Mouse (Mus musculus): ENCODE data around the gene Dnaaf2. TPM values are rescaled to one million over a fixed set of nuclear protein-coding genes. Genes with fewer than 3 reads are reported as not detected.
"Not testable (repeated sequence)": the region's sequence is repeated elsewhere in the genome, so short reads cannot be mapped to it uniquely, and the experiment has no call there.

Dnaaf2 gene
- total RNA-seq, 2 experiments from 2014 or later, result 2.5 to 2.6 TPM

- DNase-seq (ENCODE audit: low spot score in 2 of 2), result not testable (repeated sequence)
Observed at GRCm38 (mm10) chr12:69166861-69167581, 31.2 kb downstream of the Dnaaf2 start.

GRCm38 (mm10) chr12:69164904-69165303, 33.3 kb downstream of the Dnaaf2 start:
- no peak for DNase-seq (ENCODE audit: low spot score in 2 of 2)

- DNase-seq (ENCODE audit: low spot score in 2 of 2), result not testable (repeated sequence)
Observed at GRCm38 (mm10) chr12:69163586-69163985, 34.6 kb downstream of the Dnaaf2 start.

DNA sequence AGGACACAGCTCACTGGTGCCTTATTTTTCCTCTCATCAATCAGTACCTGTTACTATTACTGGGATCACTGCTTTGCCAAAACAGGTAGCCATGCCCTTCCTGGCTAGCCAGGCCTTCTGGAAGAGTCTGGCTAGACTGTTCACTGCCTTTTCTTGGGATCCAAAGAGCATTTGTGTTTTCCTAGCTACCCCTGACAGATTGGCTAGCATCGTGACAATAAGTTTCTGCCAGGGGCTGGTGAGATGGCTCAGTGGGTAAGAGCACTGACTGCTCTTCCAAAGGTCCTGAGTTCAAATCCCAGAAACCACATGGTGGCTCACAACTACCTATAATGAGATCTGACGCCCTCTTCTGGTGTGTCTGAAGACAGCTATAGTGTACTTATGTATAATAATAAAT, 37.6 kb downstream of the Dnaaf2 start:
- DNase-seq (ENCODE audit: low spot score in 2 of 2), result not testable (repeated sequence)

DNA sequence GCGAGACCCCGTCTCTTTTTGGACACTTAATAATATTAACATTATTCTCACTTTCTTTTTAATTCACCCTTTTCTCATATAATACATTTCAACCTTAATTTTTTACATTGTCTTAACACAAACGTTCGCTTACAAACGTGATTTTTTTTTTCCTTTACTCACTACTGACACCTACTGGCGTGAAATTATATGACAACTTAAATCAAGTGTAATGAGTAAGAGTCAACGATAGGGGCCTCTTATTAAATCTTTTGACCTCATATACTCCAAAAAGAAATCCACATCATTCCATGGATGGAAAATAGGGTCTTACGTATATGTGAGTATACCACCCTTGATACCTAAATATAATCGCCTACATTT, 38.7 kb downstream of the Dnaaf2 start:
- no peak for DNase-seq (ENCODE audit: low spot score in 2 of 2)

- peak; percentile 96 to 97 for DNase-seq (ENCODE audit: low spot score in 2 of 2)
Observed at GRCm38 (mm10) chr12:69158765-69159577, 39.3 kb downstream of the Dnaaf2 start, which contains the start of gene Rps29. Rps29 (minus strand) TSS chr12:69159186.

GRCm38 (mm10) chr12:69158366-69158764, 39.9 kb downstream of the Dnaaf2 start:
- no peak for DNase-seq (ENCODE audit: low spot score in 2 of 2)

DNA sequence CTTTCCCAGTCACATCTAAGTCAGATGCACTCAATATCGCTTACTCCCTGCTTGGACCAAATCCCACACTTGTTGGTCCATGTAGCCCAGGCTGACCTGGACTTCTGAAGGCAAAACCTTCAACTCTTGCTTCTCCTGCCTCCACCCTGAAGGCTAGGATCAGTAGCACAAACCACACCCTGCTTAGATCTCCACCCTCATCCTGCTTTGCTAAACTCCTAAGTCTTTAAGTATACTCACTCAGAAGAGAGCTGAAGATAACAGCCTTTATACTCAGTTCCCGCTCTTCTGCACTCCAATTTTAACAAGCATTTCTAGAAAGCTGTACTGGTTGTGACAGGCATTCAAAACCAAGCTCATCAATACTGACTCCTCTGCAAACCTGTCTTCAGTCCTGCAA, 41.1 kb downstream of the Dnaaf2 start:
- no peak for DNase-seq (ENCODE audit: low spot score in 2 of 2)

GRCm38 (mm10) chr12:69156436-69156835, 41.8 kb downstream of the Dnaaf2 start:
- DNase-seq (ENCODE audit: low spot score in 2 of 2), result no peak

DNA sequence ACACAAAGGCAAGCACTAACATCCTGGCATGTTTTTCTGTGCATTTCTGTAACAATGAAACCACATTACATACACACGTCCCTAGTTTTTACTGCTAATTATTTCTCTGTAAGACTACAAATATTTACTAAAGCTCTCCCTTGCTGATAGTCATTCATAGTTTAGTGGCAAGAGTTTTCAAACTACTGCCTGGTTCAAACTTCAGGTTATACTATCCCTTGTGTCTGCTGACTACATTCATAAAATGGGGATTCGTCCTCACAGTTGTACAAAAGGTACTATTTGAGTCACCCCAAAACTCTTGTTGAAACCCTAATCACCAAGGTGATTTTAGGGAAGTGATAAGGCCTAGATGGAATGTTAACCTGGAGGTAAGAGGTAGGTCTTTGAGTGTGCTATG, 42.3 kb downstream of the Dnaaf2 start:
- DNase-seq (ENCODE audit: low spot score in 2 of 2), result no peak

- no peak for DNase-seq (ENCODE audit: low spot score in 2 of 2)
Observed at GRCm38 (mm10) chr12:69150049-69150448, 48.2 kb downstream of the Dnaaf2 start.

- no peak for DNase-seq (ENCODE audit: low spot score in 2 of 2)
Observed at GRCm38 (mm10) chr12:69147166-69147735, 51.0 kb downstream of the Dnaaf2 start.

DNA sequence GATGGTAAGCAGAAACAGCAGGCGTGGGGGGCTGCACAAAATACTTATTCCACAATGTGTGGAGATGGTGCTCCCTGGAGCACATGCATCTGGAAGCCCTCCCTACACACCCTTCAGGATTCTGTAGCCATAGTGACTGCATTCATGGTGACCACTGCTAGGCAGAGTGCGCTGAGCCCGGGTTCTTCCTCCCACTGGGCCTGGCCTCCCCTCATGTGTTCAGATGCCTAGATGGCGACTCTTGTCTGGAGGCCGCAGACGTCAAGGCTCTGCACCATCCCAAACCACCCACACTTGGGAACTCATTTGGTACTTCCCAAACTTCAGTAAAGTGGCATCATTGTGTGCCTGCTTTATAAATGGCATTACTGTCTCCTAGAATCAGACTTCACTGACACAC, 54.8 kb downstream of the Dnaaf2 start:
- DNase-seq (ENCODE audit: low spot score in 2 of 2), result no peak

DNA sequence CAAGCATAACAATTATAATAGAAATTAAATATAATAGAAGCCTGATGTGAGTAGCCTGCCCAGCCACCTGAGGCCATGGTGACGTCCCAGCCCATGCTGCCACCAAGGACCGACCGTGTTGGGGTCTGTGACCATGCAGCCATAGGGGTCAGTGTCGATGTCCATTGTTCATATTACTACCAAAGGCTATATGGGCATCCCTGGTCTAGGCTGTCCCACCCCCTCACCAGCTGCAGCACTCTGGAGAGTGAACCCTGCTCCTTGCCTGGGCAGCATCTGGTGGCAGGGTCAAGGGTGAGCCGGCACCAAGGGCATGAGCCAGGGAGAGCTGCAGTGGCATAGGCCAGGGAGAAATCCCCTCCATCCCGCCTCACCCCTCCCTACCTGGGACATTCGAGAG, 58.4 kb downstream of the Dnaaf2 start:
- no peak for DNase-seq (ENCODE audit: low spot score in 2 of 2)

DNA sequence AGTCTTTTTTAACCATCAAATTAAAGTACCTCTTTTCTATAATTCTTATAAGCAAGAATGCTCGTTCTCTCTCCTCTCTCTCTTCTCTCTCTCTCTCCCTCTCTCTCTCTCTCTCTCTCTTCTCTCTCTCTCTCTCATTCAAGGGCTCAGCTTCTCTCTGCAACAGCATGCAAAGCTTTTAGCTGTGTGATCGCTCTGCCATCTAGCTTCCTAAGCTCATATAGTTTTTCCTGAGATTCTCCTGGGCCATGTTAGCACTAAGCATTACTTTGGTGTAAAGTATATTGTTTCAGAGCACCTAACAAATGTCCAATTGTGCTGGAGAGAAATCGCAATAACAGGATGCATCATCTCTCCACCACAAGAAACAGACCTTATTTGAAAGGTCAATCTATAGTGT, 59.0 kb downstream of the Dnaaf2 start:
- no peak for DNase-seq (ENCODE audit: low spot score in 2 of 2)

Small RNA genes lying within 50 kb of the gene (microRNA-seq; reads per million reads assigned to microRNA genes)
- gene Gm47287, result 0 reads per million in 2 experiments
- 1.2 to 1.8 reads per million in 2 experiments for gene Gm47295

Other genes starting within 250 kb of the Dnaaf2 start
- 1,000 to 10,000 TPM; 1,110 to 1,201 TPM for gene Rps29, start 39.2 kb downstream of the Dnaaf2 start, total RNA-seq (2021)
- under 1 TPM; 0.80 to 0.85 TPM for gene Lrr1, start 29.6 kb downstream of the Dnaaf2 start, total RNA-seq (2021)
- 100 to 1,000 TPM; 243 to 248 TPM for gene Rpl36al, start 14.3 kb downstream of the Dnaaf2 start, total RNA-seq (2021)
- gene Mgat2, start 14.3 kb downstream of the Dnaaf2 start, total RNA-seq (2021), result 10 to 100 TPM; 34.9 to 35.3 TPM
- gene Gm49383, start 1.3 kb downstream of the Dnaaf2 start, total RNA-seq (2021), result 1 to 10 TPM; 4.0 to 6.5 TPM
- gene Gm49384, start 5.8 kb upstream of the Dnaaf2 start, total RNA-seq (2021), result 1 to 10 TPM; 6.5 TPM
- 1 to 10 TPM; 1.0 to 1.3 TPM for gene Pole2, start 29.8 kb upstream of the Dnaaf2 start, total RNA-seq (2021)
- gene Klhdc1, start 42.7 kb upstream of the Dnaaf2 start, total RNA-seq (2021), result 10 to 100 TPM; 14.2 to 16.2 TPM
- gene Klhdc2, start 98.3 kb upstream of the Dnaaf2 start, total RNA-seq (2021), result 100 to 1,000 TPM; 132 to 134 TPM
- 10 to 100 TPM; 44.7 to 52.6 TPM for gene Nemf, start 158.7 kb upstream of the Dnaaf2 start, total RNA-seq (2021)
- 10 to 100 TPM; 64.8 to 69.0 TPM for gene Arf6, start 173.7 kb upstream of the Dnaaf2 start, total RNA-seq (2021)
- 1 to 10 TPM; 1.2 to 1.5 TPM for gene Gm9887, start 174.0 kb upstream of the Dnaaf2 start, total RNA-seq (2021)